In genomic region chr13:44085621-44086510, GRCm38 (mm10) we compare ENCODE assay signal across 9 mouse cellular contexts.
DNase-seq lines count a peak whose midpoint lies in the region; TF ChIP-seq lines count a peak whose summit lies in the region.
"Had no signal": no experiment of that assay in that cellular context is flagged by ENCODE, and none has a peak within 500 bp of the region (broad histone marks: within the 10 kb centered on the region; RNA-seq: fewer than 3 reads in every experiment).

No protein-coding gene starts in this region.

- DNase-seq in kidney, adult 2 months = peak; percentile 17
- no peak for DNase-seq in kidney, adult 11 months
- peak; percentile 93 for DNase-seq in ZHBTc4 (ENCODE audit: low read depth, low spot score)
- no peak for DNase-seq in embryonic facial prominence, embryonic 10.5 days (ENCODE audit: low spot score)
- DNase-seq in lung, postnatal 4 days = peak; percentile 43 to 49
- DNase-seq in neural tube, embryonic 10.5 days (ENCODE audit: extremely low spot score, low spot score) = no peak
- DNase-seq in gastrocnemius, adult 18-20 months (ENCODE audit: low spot score) = no peak

- H3K36me3 ChIP-seq in kidney, adult 2 months (ENCODE audit: control insufficient read depth, insufficient read depth, low read length) = no peaks in the 10 kb centered on the region
- H3K36me3 ChIP-seq in embryonic facial prominence, embryonic 10.5 days (replicated peaks) = no peaks in the 10 kb centered on the region
- H3K36me3 ChIP-seq: limb, embryonic 12.5 days had no signal

- no peak overlapping the region for H3K27ac ChIP-seq in kidney, adult 2 months (ENCODE audit: insufficient read depth, low read depth, low read length)
- 0 out of 2 replicates have a peak overlapping the region, but pooled peaks have one; percentile 27 for H3K27ac ChIP-seq in embryonic facial prominence, embryonic 10.5 days (replicated peaks)
- H3K27ac ChIP-seq: hindbrain, postnatal 0 days; limb, embryonic 12.5 days had no signal

- H3K27me3 ChIP-seq in kidney, adult 2 months (replicated peaks; ENCODE audit: control insufficient read depth, insufficient read depth, low read length) = no peaks in the 10 kb centered on the region; the same call in 1 of the 2 replicates
- H3K27me3 ChIP-seq in embryonic facial prominence, embryonic 10.5 days (replicated peaks; ENCODE audit: low read depth, poor library complexity, severe bottlenecking) = no peaks in the 10 kb centered on the region
- H3K27me3 ChIP-seq: limb, embryonic 12.5 days had no signal

- H3K4me1 ChIP-seq in kidney, adult 2 months (ENCODE audit: control insufficient read depth, insufficient read depth, low read length) = peaks cover 4% of the 10 kb centered on the region; the same call in 1 of the 2 replicates
- peaks cover 14% of the 10 kb centered on the region for H3K4me1 ChIP-seq in embryonic facial prominence, embryonic 10.5 days
- H3K4me1 ChIP-seq: limb, embryonic 12.5 days had no signal

- TF ChIP-seq CTCF in kidney, adult 2 months (conservative IDR thresholded peaks at IDR 0.05; ENCODE audit: insufficient read depth, insufficient read length, low read depth, low read length) = no peak

- 0 out of 2 replicates have a peak, but pooled peaks cover 4% of the 10 kb centered on the region for H3K9me3 ChIP-seq in embryonic facial prominence, embryonic 10.5 days

- TF ChIP-seq POLR2A in kidney, adult 2 months (IDR thresholded peaks at IDR 0.05; ENCODE audit: low read depth, low read length) = no peak

- no peak overlapping the region for H3K4me3 ChIP-seq in kidney, adult 2 months (ENCODE audit: insufficient read depth, low read depth, low read length)
- no peak overlapping the region for H3K4me3 ChIP-seq in embryonic facial prominence, embryonic 10.5 days
- H3K4me3 ChIP-seq: limb, embryonic 12.5 days had no signal

- WGBS in kidney, adult 2 months = 64% methylated on average over 10 of the region's 10 CpGs
- 74% methylated on average over 10 of the region's 10 CpGs for WGBS in embryonic facial prominence, embryonic 10.5 days

Comparison
In these comparisons a context has a peak if more than half of its experiments do, and no peak if none do; other contexts are left out.
1. DNase-seq: peak in kidney, adult 2 months (single experiment), ZHBTc4 (single experiment) and lung, postnatal 4 days (2 of 2); none in kidney, adult 11 months (single experiment), embryonic facial prominence, embryonic 10.5 days (single experiment), neural tube, embryonic 10.5 days (single experiment) and gastrocnemius, adult 18-20 months (single experiment).